Mouse (Mus musculus): ENCODE measurements around the gene Cherp.

Gene Cherp

GRCm38 (mm10) chr8:72474826-72475546 lies at the start of gene Cherp:
TSS of gene Cherp (minus strand) at chr8:72475226.
- peak; percentile 100 for DNase-seq (ENCODE audit: low read depth, low spot score)

GRCm38 (mm10) chr8:72521888-72522287 lies 46.9 kb upstream of the Cherp start:
- no peak for DNase-seq (ENCODE audit: low read depth, low spot score)

- no peak for DNase-seq (ENCODE audit: low read depth, low spot score)
Measured at GRCm38 (mm10) chr8:72517421-72517988, 42.5 kb upstream of the Cherp start.

- no peak for DNase-seq (ENCODE audit: low read depth, low spot score)
Measured at GRCm38 (mm10) chr8:72513158-72513557, 38.1 kb upstream of the Cherp start.

GRCm38 (mm10) chr8:72512648-72513047 lies 37.6 kb upstream of the Cherp start:
- DNase-seq (ENCODE audit: low read depth, low spot score): no peak

- DNase-seq (ENCODE audit: low read depth, low spot score): no peak
Measured at GRCm38 (mm10) chr8:72507505-72507904, 32.5 kb upstream of the Cherp start.

GRCm38 (mm10) chr8:72504637-72505314 lies 29.8 kb upstream of the Cherp start:
- peak; percentile 52 for DNase-seq (ENCODE audit: low read depth, low spot score)

- DNase-seq (ENCODE audit: low read depth, low spot score): peak; percentile 97
Measured at GRCm38 (mm10) chr8:72504137-72504536, 29.1 kb upstream of the Cherp start.

GRCm38 (mm10) chr8:72500521-72500931 lies 25.5 kb upstream of the Cherp start:
- peak; percentile 93 for DNase-seq (ENCODE audit: low read depth, low spot score)

- DNase-seq (ENCODE audit: low read depth, low spot score): no peak
Measured at GRCm38 (mm10) chr8:72499521-72500284, 24.7 kb upstream of the Cherp start.

- no peak for DNase-seq (ENCODE audit: low read depth, low spot score)
Measured at GRCm38 (mm10) chr8:72498527-72498926, 23.5 kb upstream of the Cherp start.

GRCm38 (mm10) chr8:72497911-72498310 lies 22.9 kb upstream of the Cherp start:
- DNase-seq (ENCODE audit: low read depth, low spot score): no peak

GRCm38 (mm10) chr8:72496217-72496616 lies 21.2 kb upstream of the Cherp start:
- no peak for DNase-seq (ENCODE audit: low read depth, low spot score)

- no peak for DNase-seq (ENCODE audit: low read depth, low spot score)
Measured at GRCm38 (mm10) chr8:72495411-72496111, 20.5 kb upstream of the Cherp start.

GRCm38 (mm10) chr8:72493381-72493780 lies 18.4 kb upstream of the Cherp start:
- no peak for DNase-seq (ENCODE audit: low read depth, low spot score)

GRCm38 (mm10) chr8:72492622-72493081 lies 17.6 kb upstream of the Cherp start:
- peak; percentile 99 for DNase-seq (ENCODE audit: low read depth, low spot score)

GRCm38 (mm10) chr8:72491680-72492621 lies 16.9 kb upstream of the Cherp start, which contains the start of gene Slc35e1:
TSS of gene Slc35e1 (minus strand) at chr8:72492614.
- DNase-seq (ENCODE audit: low read depth, low spot score): peak; percentile 72

- no peak for DNase-seq (ENCODE audit: low read depth, low spot score)
Measured at GRCm38 (mm10) chr8:72491017-72491416, 16.0 kb upstream of the Cherp start.

GRCm38 (mm10) chr8:72487014-72487413 lies 12.0 kb upstream of the Cherp start:
- no peak for DNase-seq (ENCODE audit: low read depth, low spot score)
